Mouse (Mus musculus): ENCODE data around the gene Tmem196. TPM values are rescaled to one million over a fixed set of nuclear protein-coding genes. Genes with fewer than 3 reads are reported as not detected.
"Not testable (repeated sequence)": the region's sequence is repeated elsewhere in the genome, so short reads cannot be mapped to it uniquely, and the experiment has no call there.

Gene Tmem196
- polyA plus RNA-seq, 1 experiment: not detected

DNA sequence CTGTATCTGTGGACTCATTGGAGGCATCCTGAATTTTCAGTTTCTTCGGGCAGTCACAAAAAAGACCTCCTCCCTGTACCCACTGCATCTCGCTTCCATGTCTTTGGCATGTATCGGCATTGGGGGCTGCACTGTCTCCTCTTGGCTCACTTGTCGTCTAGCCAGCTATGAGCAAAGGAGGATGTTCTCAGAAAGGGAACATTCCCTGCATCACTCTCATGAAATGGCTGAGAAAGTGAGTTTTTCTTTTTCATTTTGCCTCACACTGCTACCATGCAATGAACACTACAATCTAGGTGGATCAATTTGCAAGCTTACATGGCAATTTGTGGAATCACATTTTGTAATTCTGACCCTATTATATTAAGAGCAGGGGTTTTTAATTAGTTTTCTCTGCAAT is 69.1 kb downstream of the Tmem196 start:
- Histone ChIP-seq H3K4me3 (ENCODE audit: insufficient read depth, low read depth, low read length) (no peak overlapping the region), H3K27ac (ENCODE audit: insufficient read depth, low read depth, low read length) (no peak overlapping the region), H3K4me1 (ENCODE audit: control insufficient read depth, insufficient read depth, low read length) (no peaks in the 10 kb centered on the region)
- TF ChIP-seq POLR2A (IDR thresholded peaks at IDR 0.05; ENCODE audit: insufficient read depth, low read depth, low read length) (no peak), CTCF (IDR thresholded peaks at IDR 0.05; ENCODE audit: insufficient read depth, low read depth, low read length) (no peak)
- WGBS: 47% methylated on average over 4 of the region's 4 CpGs

DNA sequence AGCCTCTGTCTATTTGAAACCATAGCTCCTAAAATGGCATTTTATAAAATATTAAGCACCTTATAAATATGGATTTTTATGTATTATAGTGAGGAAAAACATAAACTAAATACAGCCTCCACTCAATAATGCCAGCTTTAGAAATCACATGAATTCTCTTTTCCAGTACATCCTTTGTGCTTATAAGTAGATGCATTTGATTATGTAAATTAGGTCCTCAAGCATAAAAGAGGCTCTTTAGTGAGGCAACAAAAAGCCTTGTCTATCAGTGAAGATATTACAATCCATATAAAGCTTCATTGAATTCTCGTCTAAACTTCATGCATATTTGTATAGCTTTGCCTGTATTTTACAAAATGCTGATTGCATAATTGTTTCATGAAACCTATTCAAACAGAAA is 69.6 kb downstream of the Tmem196 start:
- 46% methylated on average over 1 of the region's 1 CpGs for WGBS
- no peaks in the 10 kb centered on the region for H3K4me1 ChIP-seq (ENCODE audit: control insufficient read depth, insufficient read depth, low read length)
- no peak overlapping the region for H3K4me3 ChIP-seq (ENCODE audit: insufficient read depth, low read depth, low read length)
- TF ChIP-seq CTCF (IDR thresholded peaks at IDR 0.05; ENCODE audit: insufficient read depth, low read depth, low read length): no peak
- no peak for TF ChIP-seq POLR2A (IDR thresholded peaks at IDR 0.05; ENCODE audit: insufficient read depth, low read depth, low read length)
- no peak overlapping the region for H3K27ac ChIP-seq (ENCODE audit: insufficient read depth, low read depth, low read length)

- not testable (repeated sequence) for H3K4me1 ChIP-seq (ENCODE audit: control insufficient read depth, insufficient read depth, low read length); H3K4me3 ChIP-seq (ENCODE audit: insufficient read depth, low read depth, low read length); H3K27ac ChIP-seq (ENCODE audit: insufficient read depth, low read depth, low read length)
- WGBS: 81% methylated on average over 15 of the region's 15 CpGs
These were observed 82.7 kb downstream of the Tmem196 start for GRCm38 (mm10) chr12:120028089-120028959.
